Mouse (Mus musculus) left cerebral cortex, adult 11 months (tissue): ENCODE measurements around the gene Tmem131.

Experiments
- DNase-seq: peaks from one replicate; pipeline ENCODE4 v3.0.0; 2022; ENCODE audit warnings: low spot score

The Tmem131 gene

GRCm38 (mm10) chr1:36883805-36884204, 59.7 kb downstream of the Tmem131 start:
- DNase-seq, result no peak

GRCm38 (mm10) chr1:36879154-36879553, 64.3 kb downstream of the Tmem131 start:
- DNase-seq, result no peak

GRCm38 (mm10) chr1:36877126-36877525, 66.3 kb downstream of the Tmem131 start:
- DNase-seq, result no peak

- DNase-seq, result no peak
These were observed 68.4 kb downstream of the Tmem131 start for GRCm38 (mm10) chr1:36874874-36875561.

GRCm38 (mm10) chr1:36871238-36871637, 72.2 kb downstream of the Tmem131 start:
- no peak for DNase-seq

- DNase-seq, result no peak
These were observed 72.9 kb downstream of the Tmem131 start for GRCm38 (mm10) chr1:36870518-36870917.

GRCm38 (mm10) chr1:36864757-36865156, 78.7 kb downstream of the Tmem131 start:
- no peak for DNase-seq

GRCm38 (mm10) chr1:36861775-36862174, 81.7 kb downstream of the Tmem131 start:
- no peak for DNase-seq

GRCm38 (mm10) chr1:36860876-36861275, 82.6 kb downstream of the Tmem131 start:
- no peak for DNase-seq

GRCm38 (mm10) chr1:36860431-36860849, 83.0 kb downstream of the Tmem131 start:
- DNase-seq, result no peak

GRCm38 (mm10) chr1:36857081-36857480, 86.4 kb downstream of the Tmem131 start:
- no peak for DNase-seq

GRCm38 (mm10) chr1:36854198-36854765, 89.2 kb downstream of the Tmem131 start:
- DNase-seq, result no peak

GRCm38 (mm10) chr1:36852085-36852484, 91.4 kb downstream of the Tmem131 start:
- DNase-seq, result no peak

- no peak for DNase-seq
These were observed 92.1 kb downstream of the Tmem131 start for GRCm38 (mm10) chr1:36851392-36851791.

- DNase-seq, result no peak
These were observed 95.4 kb downstream of the Tmem131 start for GRCm38 (mm10) chr1:36848036-36848435.

- no peak for DNase-seq
These were observed 96.2 kb downstream of the Tmem131 start for GRCm38 (mm10) chr1:36847276-36847675.

GRCm38 (mm10) chr1:36845031-36845430, 98.4 kb downstream of the Tmem131 start:
- DNase-seq, result no peak

- DNase-seq, result no peak
These were observed 101.7 kb downstream of the Tmem131 start for GRCm38 (mm10) chr1:36841806-36842205.

GRCm38 (mm10) chr1:36840959-36841358, 102.5 kb downstream of the Tmem131 start:
- DNase-seq, result no peak

GRCm38 (mm10) chr1:36839858-36840257, 103.6 kb downstream of the Tmem131 start:
- DNase-seq, result no peak

- no peak for DNase-seq
These were observed 107.1 kb downstream of the Tmem131 start for GRCm38 (mm10) chr1:36836274-36836954.

GRCm38 (mm10) chr1:36835593-36835992, 107.9 kb downstream of the Tmem131 start:
- no peak for DNase-seq

- DNase-seq, result no peak
These were observed 109.4 kb downstream of the Tmem131 start for GRCm38 (mm10) chr1:36834090-36834489.
